Mouse (Mus musculus) urinary bladder, adult 2 months (tissue): Measurements from ENCODE around the gene Trappc4. TPM values are rescaled to one million over a fixed set of nuclear protein-coding genes. Genes with fewer than 3 reads are reported as not detected.
"Not testable (repeated sequence)": the region's sequence is repeated elsewhere in the genome, so short reads cannot be mapped to it uniquely, and the experiment has no call there.

Experiments used
- DNase-seq: peaks from one replicate; pipeline ENCODE4 v3.0.0; 2022; ENCODE audit warnings: low spot score
- polyA plus RNA-seq: library from polyadenylated mRNA; depleted of rRNA; stranded (reverse); fragments of >200 nt; gene quantifications from 2 replicates; pipeline ENCODE4 v1.2.3, GENCODE M21; 2012; rRNA removed

Gene Trappc4
- 55.6 and 68.6 TPM in 2 replicates for polyA plus RNA-seq

GRCm38 (mm10) chr9:44406906-44407751 lies at the start of gene Trappc4, which contains the start of gene Rps25:
Gene Trappc4 (minus strand): TSS chr9:44407600.
Gene Rps25 (plus strand): TSS chr9:44407139.
- DNase-seq: peak; percentile 85

GRCm38 (mm10) chr9:44454891-44455220 lies 47.5 kb upstream of the Trappc4 start, which contains the start of gene Upk2:
Gene Upk2 (minus strand): TSS chr9:44454976.
- DNase-seq: no peak

GRCm38 (mm10) chr9:44454132-44454890 lies 46.9 kb upstream of the Trappc4 start:
- DNase-seq: peak; percentile 77

GRCm38 (mm10) chr9:44450387-44450786 lies 43.0 kb upstream of the Trappc4 start:
- DNase-seq: no peak

- not testable (repeated sequence) for DNase-seq
Observed at GRCm38 (mm10) chr9:44444402-44445025, 37.1 kb upstream of the Trappc4 start.

GRCm38 (mm10) chr9:44440961-44441360 lies 33.6 kb upstream of the Trappc4 start, which contains the start of gene Foxr1:
Gene Foxr1 (minus strand): TSS chr9:44441136.
- DNase-seq: no peak

GRCm38 (mm10) chr9:44435747-44436146 lies 28.3 kb upstream of the Trappc4 start:
- DNase-seq: no peak

- no peak for DNase-seq
Observed at GRCm38 (mm10) chr9:44432577-44433185, 25.3 kb upstream of the Trappc4 start.

GRCm38 (mm10) chr9:44423576-44423975 lies 16.2 kb upstream of the Trappc4 start:
- no peak for DNase-seq

- no peak for DNase-seq
Observed at GRCm38 (mm10) chr9:44420280-44420898, 13.0 kb upstream of the Trappc4 start.

- DNase-seq: not testable (repeated sequence)
Observed at GRCm38 (mm10) chr9:44419730-44420129, 12.3 kb upstream of the Trappc4 start.

- DNase-seq: no peak
Observed at GRCm38 (mm10) chr9:44418519-44419385, 11.4 kb upstream of the Trappc4 start, which contains the start of gene Ccdc84. Gene Ccdc84 (minus strand): TSS chr9:44418569.

- DNase-seq: peak; percentile 91
Observed at GRCm38 (mm10) chr9:44417892-44418363, 10.5 kb upstream of the Trappc4 start.

- DNase-seq: no peak
Observed at GRCm38 (mm10) chr9:44417156-44417891, 9.9 kb upstream of the Trappc4 start.

GRCm38 (mm10) chr9:44412781-44413180 lies 5.4 kb upstream of the Trappc4 start:
- DNase-seq: no peak

GRCm38 (mm10) chr9:44412306-44412705 lies 4.9 kb upstream of the Trappc4 start:
- no peak for DNase-seq

- DNase-seq: no peak
Observed at GRCm38 (mm10) chr9:44411601-44412130, 4.3 kb upstream of the Trappc4 start.

GRCm38 (mm10) chr9:44410647-44411336 lies 3.4 kb upstream of the Trappc4 start:
- no peak for DNase-seq
